Mouse (Mus musculus): Measurements from ENCODE around the gene Lclat1. TPM values are rescaled to one million over a fixed set of nuclear protein-coding genes. Genes with fewer than 3 reads are reported as not detected.

The Lclat1 gene
- polyA plus RNA-seq, 1 experiment from 2014 or later: 12.9 TPM

DNA sequence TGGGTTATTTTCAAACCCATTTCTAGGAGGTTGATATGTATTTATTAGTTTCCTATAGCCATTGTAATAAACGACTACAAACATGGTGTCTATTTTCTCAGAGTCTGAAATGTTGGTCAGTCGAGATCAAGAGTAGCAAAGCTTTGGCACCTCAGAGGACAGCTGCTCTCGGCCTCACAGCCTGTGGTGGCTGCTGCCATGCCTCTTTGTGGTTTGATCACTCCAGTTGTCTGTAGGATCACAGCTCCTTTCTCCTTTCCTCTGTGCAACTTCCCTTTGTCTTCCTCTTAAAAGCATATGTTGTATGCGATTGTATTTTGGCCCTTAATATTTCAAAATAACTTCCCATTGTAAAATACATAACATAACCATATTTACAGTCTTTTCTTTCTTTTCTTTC, 10.9 kb downstream of the Lclat1 start:
- no peak for ATAC-seq (ENCODE audit: low FRiP score)
- Histone ChIP-seq H3K4me3 (replicated peaks) (no peak overlapping the region), H3K4me1 (no peaks in the 10 kb centered on the region), H3K36me3 (no peaks in the 10 kb centered on the region), H3K9ac (replicated peaks) (no peak overlapping the region), H3K4me2 (no peak overlapping the region), H3K27me3 (replicated peaks) (no peaks in the 10 kb centered on the region), H3K9me3 (replicated peaks) (no peaks in the 10 kb centered on the region), H3K27ac (replicated peaks) (no peak overlapping the region)
- WGBS: 83% methylated on average over 4 of the region's 4 CpGs

DNA sequence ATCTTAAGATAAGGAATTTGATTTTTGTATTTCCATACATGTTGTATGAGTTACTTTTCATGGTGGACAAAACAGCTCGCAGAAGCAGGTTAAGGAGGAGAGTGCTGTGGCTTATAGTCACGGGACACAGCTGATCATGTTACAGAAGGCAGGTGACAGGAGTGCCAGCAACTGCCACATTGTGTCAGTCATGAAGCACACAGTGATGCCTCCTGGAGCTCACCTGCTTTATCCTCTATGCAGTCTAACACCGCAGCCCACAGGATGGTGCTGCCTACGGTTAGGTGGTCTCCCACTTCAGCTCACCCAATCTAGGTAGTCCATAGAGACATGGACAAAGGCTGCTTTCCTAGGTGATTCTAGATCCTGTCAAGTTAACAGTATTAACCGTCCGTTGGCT, 11.4 kb downstream of the Lclat1 start:
- no peaks in the 10 kb centered on the region for H3K9me3 ChIP-seq (replicated peaks)
- no peaks in the 10 kb centered on the region for H3K36me3 ChIP-seq
- ATAC-seq (ENCODE audit: low FRiP score): no peak
- 90% methylated on average over 6 of the region's 6 CpGs for WGBS
- H3K27ac ChIP-seq (replicated peaks): no peak overlapping the region
- H3K4me3 ChIP-seq (replicated peaks): no peak overlapping the region
- no peak overlapping the region for H3K4me2 ChIP-seq
- H3K27me3 ChIP-seq (replicated peaks): no peaks in the 10 kb centered on the region
- H3K9ac ChIP-seq (replicated peaks): no peak overlapping the region
- H3K4me1 ChIP-seq: no peaks in the 10 kb centered on the region

DNA sequence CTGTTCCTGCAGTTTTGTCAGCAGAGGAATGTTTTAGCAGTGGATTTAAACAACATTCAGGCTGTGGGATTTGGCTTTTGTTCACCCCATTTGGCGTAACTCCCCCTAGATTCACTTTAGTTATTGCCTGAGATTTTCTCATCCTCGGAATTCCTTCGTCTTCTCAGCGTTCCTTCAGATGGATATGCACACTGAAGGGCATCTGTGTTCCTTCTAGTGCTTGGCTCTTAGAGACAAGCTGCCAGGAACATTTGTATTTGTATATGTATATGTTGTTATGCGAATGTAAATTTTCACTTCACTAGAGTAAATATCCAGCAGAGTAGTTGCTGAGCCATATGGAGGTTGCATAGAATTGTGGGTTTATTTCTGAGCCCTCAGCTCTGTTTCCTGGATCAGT, 12.8 kb downstream of the Lclat1 start:
- H3K4me2 ChIP-seq: no peak overlapping the region
- no peaks in the 10 kb centered on the region for H3K36me3 ChIP-seq
- no peak overlapping the region for H3K9ac ChIP-seq (replicated peaks)
- H3K27me3 ChIP-seq (replicated peaks): no peaks in the 10 kb centered on the region
- WGBS: 79% methylated on average over 5 of the region's 5 CpGs
- H3K4me3 ChIP-seq (replicated peaks): no peak overlapping the region
- no peaks in the 10 kb centered on the region for H3K9me3 ChIP-seq (replicated peaks)
- ATAC-seq (ENCODE audit: low FRiP score): no peak
- no peak overlapping the region for H3K27ac ChIP-seq (replicated peaks)
- no peaks in the 10 kb centered on the region for H3K4me1 ChIP-seq

DNA sequence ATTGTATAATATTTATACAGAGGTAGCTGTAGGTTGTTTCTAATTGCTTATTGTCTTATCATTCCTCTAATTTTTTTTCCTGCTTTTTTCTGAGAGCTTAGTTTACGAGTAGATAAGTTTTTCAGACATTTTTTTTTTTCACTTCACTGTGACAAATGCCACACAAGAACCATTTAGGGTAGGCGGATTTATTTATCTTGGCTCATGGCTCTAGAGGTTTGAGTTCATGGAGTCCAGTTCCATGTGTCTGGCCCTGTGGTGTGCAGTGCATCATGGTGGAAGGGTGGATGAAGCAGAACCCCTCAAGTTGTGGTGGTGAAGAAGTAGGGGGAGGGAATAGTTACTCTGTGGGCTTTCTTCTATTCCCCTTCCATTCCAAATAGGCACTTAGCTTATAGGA, 13.9 kb downstream of the Lclat1 start:
- H3K9ac ChIP-seq (replicated peaks): no peak overlapping the region
- WGBS: 94% methylated on average over 2 of the region's 2 CpGs
- no peak overlapping the region for H3K4me2 ChIP-seq
- no peak for ATAC-seq (ENCODE audit: low FRiP score)
- no peak overlapping the region for H3K4me3 ChIP-seq (replicated peaks)
- no peaks in the 10 kb centered on the region for H3K27me3 ChIP-seq (replicated peaks)
- H3K36me3 ChIP-seq: no peaks in the 10 kb centered on the region
- no peaks in the 10 kb centered on the region for H3K4me1 ChIP-seq
- no peak overlapping the region for H3K27ac ChIP-seq (replicated peaks)
- H3K9me3 ChIP-seq (replicated peaks): no peaks in the 10 kb centered on the region

DNA sequence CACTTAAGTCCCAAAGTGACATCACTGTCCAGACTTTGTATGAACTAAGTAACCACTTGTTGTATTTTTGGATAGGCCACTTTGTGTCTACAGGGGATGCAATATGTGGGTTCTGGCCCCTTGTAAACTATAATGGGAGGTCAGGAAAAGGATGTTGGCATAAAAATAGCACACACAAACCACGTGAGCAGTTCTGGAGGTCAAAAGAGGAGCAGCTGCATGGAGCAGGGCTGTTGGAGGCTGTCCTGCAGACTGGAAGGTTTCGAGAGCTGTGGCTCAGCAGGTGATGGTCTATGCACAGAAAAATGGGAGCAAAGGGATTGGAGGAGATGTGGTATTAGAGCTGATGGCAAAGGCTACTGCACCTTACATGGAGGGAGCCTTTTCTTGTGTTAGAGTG, 18.6 kb downstream of the Lclat1 start:
- no peak for ATAC-seq (ENCODE audit: low FRiP score)
- H3K27me3 ChIP-seq (replicated peaks): no peaks in the 10 kb centered on the region
- H3K4me2 ChIP-seq: no peak overlapping the region
- H3K4me3 ChIP-seq (replicated peaks): no peak overlapping the region
- no peak overlapping the region for H3K27ac ChIP-seq (replicated peaks)
- no peak overlapping the region for H3K9ac ChIP-seq (replicated peaks)
- H3K9me3 ChIP-seq (replicated peaks): no peaks in the 10 kb centered on the region
- H3K36me3 ChIP-seq: no peaks in the 10 kb centered on the region
- H3K4me1 ChIP-seq: no peaks in the 10 kb centered on the region
- WGBS: 78% methylated on average over 2 of the region's 2 CpGs

DNA sequence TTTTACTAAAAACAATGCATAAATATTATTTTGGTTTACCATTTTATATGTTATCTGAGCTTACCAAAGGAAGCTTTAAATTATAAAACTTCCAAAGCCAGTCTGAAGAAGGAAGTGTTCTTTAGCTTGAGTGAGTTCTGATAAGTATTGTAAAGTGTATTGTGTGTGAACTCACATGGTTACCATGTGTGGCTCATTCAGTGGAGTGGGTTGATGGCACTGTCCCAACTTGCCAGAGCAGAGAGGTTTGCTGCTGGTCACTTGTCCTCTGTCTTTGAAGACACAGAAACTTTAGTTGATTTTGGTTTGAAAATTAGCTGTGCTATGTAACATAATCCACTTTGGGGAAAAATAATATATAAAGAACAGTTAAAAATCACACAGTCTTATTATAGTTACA, 19.1 kb downstream of the Lclat1 start:
- Histone ChIP-seq H3K27ac (replicated peaks) (no peak overlapping the region), H3K9ac (replicated peaks) (no peak overlapping the region), H3K27me3 (replicated peaks) (no peaks in the 10 kb centered on the region), H3K4me1 (no peaks in the 10 kb centered on the region), H3K4me3 (replicated peaks) (no peak overlapping the region), H3K9me3 (replicated peaks) (no peaks in the 10 kb centered on the region), H3K4me2 (no peak overlapping the region), H3K36me3 (no peaks in the 10 kb centered on the region)
- no peak for ATAC-seq (ENCODE audit: low FRiP score)

DNA sequence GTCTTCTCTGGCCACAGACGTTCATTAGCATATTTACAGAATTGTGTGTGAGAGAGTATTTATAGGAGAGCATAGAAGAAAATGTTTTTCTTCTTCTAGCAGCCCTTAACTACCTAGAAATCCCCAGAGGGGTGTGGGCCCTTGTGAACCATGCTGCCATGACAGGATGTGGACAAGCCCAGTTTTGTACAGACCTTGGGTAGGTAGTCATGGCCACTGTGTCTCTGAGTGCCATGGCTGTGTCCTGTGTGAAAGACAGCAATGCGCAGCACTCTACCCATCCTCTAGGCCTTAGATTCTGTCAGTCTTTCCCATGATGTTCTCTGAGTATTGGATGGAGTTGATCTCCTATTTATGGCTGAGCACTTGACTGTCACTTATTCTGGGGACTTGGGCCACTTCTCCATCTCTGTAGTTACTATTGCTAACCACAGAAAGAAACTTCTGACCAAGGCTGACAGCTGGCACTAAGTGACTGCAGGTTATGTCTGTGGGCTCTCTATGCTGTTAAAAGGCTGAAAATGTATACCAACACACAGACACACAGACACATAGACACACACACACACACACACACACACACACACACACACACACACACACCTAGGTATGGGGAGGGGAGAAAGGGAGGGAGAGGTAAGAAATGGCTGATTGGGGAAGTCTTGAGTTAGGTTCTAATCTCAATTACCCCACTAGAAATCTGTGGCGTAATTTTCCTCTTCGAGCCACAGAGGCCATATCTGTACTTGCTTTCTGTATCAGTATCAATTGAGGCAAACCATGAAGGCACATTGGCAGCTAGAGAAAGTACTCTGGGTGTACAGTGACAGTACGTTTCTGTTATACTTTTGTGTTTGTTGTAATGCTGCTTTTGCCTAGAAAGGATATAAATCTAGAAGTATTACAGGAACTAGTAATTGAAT, 29.0 kb downstream of the Lclat1 start:
- ATAC-seq (ENCODE audit: low FRiP score): no peak
- H3K4me2 ChIP-seq: no peak overlapping the region
- 95% methylated on average over 5 of the region's 5 CpGs for WGBS
- H3K9me3 ChIP-seq (replicated peaks): no peaks in the 10 kb centered on the region
- no peaks in the 10 kb centered on the region for H3K36me3 ChIP-seq
- H3K4me1 ChIP-seq: no peaks in the 10 kb centered on the region
- no peaks in the 10 kb centered on the region for H3K27me3 ChIP-seq (replicated peaks)
- H3K9ac ChIP-seq (replicated peaks): no peak overlapping the region
- no peak overlapping the region for H3K27ac ChIP-seq (replicated peaks)
- H3K4me3 ChIP-seq (replicated peaks): no peak overlapping the region

DNA sequence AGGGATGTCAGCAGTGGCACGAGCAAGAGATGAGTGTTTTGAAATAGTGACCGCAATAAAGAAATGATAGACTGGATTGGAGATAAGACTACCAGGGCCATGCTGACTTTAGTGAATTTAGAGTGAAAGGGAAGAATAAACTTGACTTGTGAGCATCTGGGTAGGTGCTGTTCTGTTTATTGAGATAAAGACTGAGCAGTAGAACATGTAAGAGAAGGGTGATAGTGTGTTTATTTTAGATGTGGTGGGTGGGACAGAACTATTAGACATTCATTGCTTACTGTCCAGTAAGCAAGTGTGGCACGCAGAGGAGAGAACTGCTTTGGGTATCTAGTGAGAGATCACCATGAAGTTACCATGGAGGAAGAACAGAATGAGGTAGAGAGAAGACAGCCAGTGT, 30.4 kb downstream of the Lclat1 start:
- H3K27ac ChIP-seq (replicated peaks): no peak overlapping the region
- H3K36me3 ChIP-seq: no peaks in the 10 kb centered on the region
- 95% methylated on average over 3 of the region's 3 CpGs for WGBS
- H3K4me3 ChIP-seq (replicated peaks): no peak overlapping the region
- H3K27me3 ChIP-seq (replicated peaks): no peaks in the 10 kb centered on the region
- H3K9ac ChIP-seq (replicated peaks): no peak overlapping the region
- no peaks in the 10 kb centered on the region for H3K4me1 ChIP-seq
- no peaks in the 10 kb centered on the region for H3K9me3 ChIP-seq (replicated peaks)
- no peak overlapping the region for H3K4me2 ChIP-seq
- ATAC-seq (ENCODE audit: low FRiP score): no peak

DNA sequence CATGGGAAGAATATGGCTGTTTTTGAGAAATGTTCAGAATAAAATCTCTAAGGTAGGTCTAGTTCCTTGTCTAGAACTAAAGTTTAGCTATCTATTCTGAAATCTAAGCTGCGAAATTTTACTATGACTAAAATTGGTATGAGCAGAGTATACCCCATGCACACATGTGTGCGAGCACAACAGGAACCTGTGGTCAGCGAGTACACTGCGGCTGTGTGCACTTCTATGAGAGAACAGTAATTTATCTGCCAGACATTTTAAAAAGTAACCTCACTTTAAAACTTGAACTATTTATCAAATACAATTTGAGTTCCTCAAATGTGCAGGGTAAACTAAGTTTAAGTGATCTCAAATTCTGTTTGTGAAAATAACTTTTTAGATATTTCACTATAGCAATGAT, 34.2 kb downstream of the Lclat1 start:
- Histone ChIP-seq H3K27me3 (replicated peaks) (no peaks in the 10 kb centered on the region), H3K36me3 (no peaks in the 10 kb centered on the region), H3K4me2 (no peak overlapping the region), H3K4me3 (replicated peaks) (no peak overlapping the region), H3K27ac (replicated peaks) (no peak overlapping the region), H3K9me3 (replicated peaks) (no peaks in the 10 kb centered on the region), H3K9ac (replicated peaks) (no peak overlapping the region), H3K4me1 (no peaks in the 10 kb centered on the region)
- WGBS: 91% methylated on average over 4 of the region's 4 CpGs
- ATAC-seq (ENCODE audit: low FRiP score): no peak

DNA sequence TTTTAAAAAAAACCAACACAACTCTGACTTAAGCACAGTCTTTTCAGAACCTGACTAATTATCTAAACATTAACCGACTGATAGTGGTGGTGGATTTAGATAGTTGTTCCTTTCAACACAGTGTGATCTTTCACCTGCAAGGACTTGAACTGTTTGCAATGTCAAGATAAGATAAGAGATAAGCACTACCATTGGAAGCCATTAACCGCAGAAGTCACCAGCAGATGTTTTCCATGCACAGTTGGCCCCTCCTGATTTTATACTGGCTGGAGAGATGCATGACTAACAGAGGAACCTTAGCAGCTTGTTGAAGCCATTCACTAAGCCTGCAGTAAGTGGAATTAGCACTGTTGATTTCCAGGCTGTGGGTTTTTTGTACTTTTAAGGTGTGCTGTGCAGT, 34.7 kb downstream of the Lclat1 start:
- no peak overlapping the region for H3K4me2 ChIP-seq
- no peak for ATAC-seq (ENCODE audit: low FRiP score)
- H3K9me3 ChIP-seq (replicated peaks): no peaks in the 10 kb centered on the region
- H3K4me1 ChIP-seq: no peaks in the 10 kb centered on the region
- no peak overlapping the region for H3K4me3 ChIP-seq (replicated peaks)
- 84% methylated on average over 2 of the region's 2 CpGs for WGBS
- no peaks in the 10 kb centered on the region for H3K36me3 ChIP-seq
- H3K27me3 ChIP-seq (replicated peaks): no peaks in the 10 kb centered on the region
- no peak overlapping the region for H3K9ac ChIP-seq (replicated peaks)
- no peak overlapping the region for H3K27ac ChIP-seq (replicated peaks)

DNA sequence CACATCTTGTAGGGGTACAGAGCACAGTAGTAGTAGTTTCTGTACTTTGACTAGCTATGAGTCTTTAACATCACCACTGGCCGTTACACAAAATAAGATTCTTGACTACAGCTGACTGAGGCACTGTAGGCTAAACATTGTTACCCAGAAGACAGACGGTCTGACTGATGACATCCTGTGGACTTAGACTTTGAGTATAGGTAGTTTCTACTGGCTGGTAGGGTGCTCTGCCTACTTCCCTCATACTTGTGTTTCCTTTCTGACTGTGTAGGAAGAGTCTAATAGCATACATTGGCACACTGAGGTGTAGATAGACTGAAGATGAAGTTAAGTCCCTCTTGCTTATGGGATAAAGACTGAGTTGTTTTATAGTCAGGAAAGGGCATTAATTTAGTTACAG, 37.6 kb downstream of the Lclat1 start:
- ATAC-seq (ENCODE audit: low FRiP score): no peak
- 97% methylated on average over 2 of the region's 2 CpGs for WGBS

DNA sequence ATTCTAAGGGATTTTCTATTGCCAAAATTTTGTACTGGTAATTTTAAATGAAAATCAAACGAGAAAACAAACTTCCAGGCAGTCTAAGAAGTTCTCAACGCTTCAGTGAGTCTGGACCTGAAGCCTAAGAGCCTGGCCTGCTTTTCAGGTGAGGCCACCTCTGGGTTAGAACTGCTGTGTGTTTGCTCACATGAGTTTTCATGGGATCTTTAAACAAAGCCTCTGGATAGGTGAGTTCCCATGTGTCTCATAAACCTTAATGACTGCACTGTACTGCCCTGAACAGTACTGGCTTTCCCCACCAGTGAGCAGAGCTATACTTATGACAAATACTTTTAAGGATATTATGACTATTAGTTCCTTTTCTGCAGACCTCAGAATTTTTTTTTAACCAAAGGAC, 40.8 kb downstream of the Lclat1 start:
- 94% methylated on average over 2 of the region's 2 CpGs for WGBS
- Histone ChIP-seq H3K4me1 (no peaks in the 10 kb centered on the region), H3K4me2 (no peak overlapping the region), H3K4me3 (replicated peaks) (no peak overlapping the region), H3K36me3 (no peaks in the 10 kb centered on the region), H3K9ac (replicated peaks) (no peak overlapping the region), H3K27me3 (replicated peaks) (no peaks in the 10 kb centered on the region), H3K27ac (replicated peaks) (no peak overlapping the region), H3K9me3 (replicated peaks) (no peaks in the 10 kb centered on the region)
- no peak for ATAC-seq (ENCODE audit: low FRiP score)

More for the DNA sequence above, 37.6 kb downstream of the Lclat1 start:
- Histone ChIP-seq H3K4me3 (replicated peaks) (no peak overlapping the region), H3K4me1 (no peaks in the 10 kb centered on the region), H3K9ac (replicated peaks) (no peak overlapping the region), H3K27me3 (replicated peaks) (no peaks in the 10 kb centered on the region), H3K4me2 (no peak overlapping the region), H3K27ac (replicated peaks) (no peak overlapping the region), H3K9me3 (replicated peaks) (no peaks in the 10 kb centered on the region), H3K36me3 (no peaks in the 10 kb centered on the region)
